Mouse (Mus musculus): ENCODE data around the gene 6030458C11Rik.

- TF ChIP-seq POLR2A (IDR thresholded peaks at IDR 0.05; ENCODE audit: extremely low read depth, insufficient read depth, low read length) (no peak), CTCF (IDR thresholded peaks at IDR 0.05; ENCODE audit: extremely low read depth, insufficient read depth, low read length) (no peak)
These were observed 516 bp upstream of the 6030458C11Rik start for GRCm38 (mm10) chr15:12824965-12825364.

Measured in cortical plate, adult 2 months (tissue).